Mouse (Mus musculus) ES-Bruce4 (cell line): ENCODE results near the gene Kdm4a. TPM values are rescaled to one million over a fixed set of nuclear protein-coding genes. Genes with fewer than 3 reads are reported as not detected.

Experiments used
- H3K27ac ChIP-seq: 2 replicates; pipeline ENCODE4 v1.5.1; 2012; ENCODE audit warnings: low read length, inconsistent platforms; ENCODE audit not compliant: insufficient read depth
- H3K27me3 ChIP-seq: 2 replicates; pipeline ENCODE4 v1.6.1; 2012; ENCODE audit warnings: mild to moderate bottlenecking, low read length, inconsistent platforms; ENCODE audit not compliant: control insufficient read depth, poor library complexity, insufficient read depth, severe bottlenecking
- H3K36me3 ChIP-seq: 2 replicates; pipeline ENCODE4 v1.6.1; 2012; ENCODE audit warnings: inconsistent platforms, mild to moderate bottlenecking, low read length, moderate library complexity; ENCODE audit not compliant: control insufficient read depth, poor library complexity, insufficient read depth, severe bottlenecking
- H3K4me1 ChIP-seq: one replicate; pipeline ENCODE4 v1.8.1; 2011; ENCODE audit warnings: low read length; ENCODE audit not compliant: control insufficient read depth, insufficient read depth
- H3K4me3 ChIP-seq: 2 replicates; pipeline ENCODE4 v1.5.1; 2011; ENCODE audit warnings: low read depth, mild to moderate bottlenecking, low read length
- H3K9ac ChIP-seq: 2 replicates; pipeline ENCODE4 v1.6.1; 2012; ENCODE audit warnings: low read depth, mild to moderate bottlenecking, inconsistent platforms; ENCODE audit not compliant: poor library complexity, severe bottlenecking
- H3K9me3 ChIP-seq: replicated peaks from 2 replicates; pipeline ENCODE4 v1.6.1; 2012; ENCODE audit warnings: mild to moderate bottlenecking, low read length, inconsistent platforms; ENCODE audit not compliant: control insufficient read depth, poor library complexity, insufficient read depth, severe bottlenecking
- CTCF ChIP-seq: IDR thresholded peaks from one replicate; pipeline ENCODE4 v1.8.1; 2011; ENCODE audit warnings: low read depth, low read length
- EP300 ChIP-seq: IDR thresholded peaks from 2 replicates; pipeline ENCODE4 v1.6.1; 2011; ENCODE audit warnings: low read depth, low read length; ENCODE audit not compliant: insufficient read depth
- POLR2A ChIP-seq: IDR thresholded peaks from one replicate; pipeline ENCODE4 v1.8.1; 2011; ENCODE audit warnings: low read length; ENCODE audit not compliant: insufficient read depth
- polyA plus RNA-seq: library from polyadenylated mRNA; stranded (reverse); fragments of >200 nt; gene quantifications from 2 replicates; pipeline ENCODE4 v1.2.4, GENCODE M21; 2011; ENCODE audit warnings: low read depth; ENCODE audit not compliant: missing spikeins, insufficient read depth, insufficient read length

Gene Kdm4a
- polyA plus RNA-seq, 1 experiment, result 41.8 TPM

- TF ChIP-seq CTCF (no peak), EP300 (0 out of 2 replicates have a peak, but pooled peaks have one; percentile 28)
- no peaks in the 10 kb centered on the region for H3K27me3 ChIP-seq
- H3K27ac ChIP-seq, result no peak overlapping the region
- H3K9me3 ChIP-seq, result no peaks in the 10 kb centered on the region
- peaks cover 2% of the 10 kb centered on the region for H3K4me1 ChIP-seq
- no peak overlapping the region for H3K4me3 ChIP-seq
- no peak overlapping the region for H3K9ac ChIP-seq
- no peaks in the 10 kb centered on the region for H3K36me3 ChIP-seq
These were observed 18.8 kb upstream of the Kdm4a start for GRCm38 (mm10) chr4:118198606-118199005.

DNA sequence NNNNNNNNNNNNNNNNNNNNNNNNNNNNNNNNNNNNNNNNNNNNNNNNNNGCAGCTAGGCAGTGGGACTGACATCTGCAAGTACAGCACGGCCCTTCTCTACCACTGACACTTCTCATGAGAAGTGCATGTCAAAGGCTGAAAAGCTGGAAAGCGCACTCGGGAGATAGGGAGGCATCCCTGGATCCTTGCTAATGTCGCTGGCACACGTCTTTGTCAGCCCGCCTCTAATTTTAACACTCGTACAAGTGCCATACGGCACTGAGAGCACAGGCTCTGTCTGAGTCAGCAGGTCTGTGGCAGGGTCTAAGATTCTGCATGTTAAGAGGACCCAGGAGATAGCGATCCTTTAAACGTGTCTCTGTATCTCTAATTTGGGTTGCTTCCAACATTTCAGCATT, 16.3 kb upstream of the Kdm4a start:
- no peaks in the 10 kb centered on the region for H3K27me3 ChIP-seq
- H3K4me3 ChIP-seq, result no peak overlapping the region
- no peak for TF ChIP-seq EP300
- TF ChIP-seq POLR2A, result no peak
- TF ChIP-seq CTCF, result no peak
- no peak overlapping the region for H3K27ac ChIP-seq
- H3K9me3 ChIP-seq, result no peaks in the 10 kb centered on the region; the same call in 1 of the 2 replicates
- H3K9ac ChIP-seq, result no peak overlapping the region
- no peaks in the 10 kb centered on the region for H3K36me3 ChIP-seq
- H3K4me1 ChIP-seq, result peaks cover 2% of the 10 kb centered on the region

GRCm38 (mm10) chr4:118180301-118181080, 648 bp upstream of the Kdm4a start:
- Histone ChIP-seq H3K9me3 (no peaks in the 10 kb centered on the region), H3K36me3 (peaks cover 11% of the 10 kb centered on the region), H3K4me1 (no peaks in the 10 kb centered on the region), H3K4me3 (peak overlapping the region; percentile 68), H3K27me3 (no peaks in the 10 kb centered on the region), H3K27ac (peak overlapping the region; percentile 92), H3K9ac (peak overlapping the region; percentile 92)
- TF ChIP-seq CTCF (no peak), POLR2A (no peak), EP300 (no peak)

- no peak for TF ChIP-seq EP300
- TF ChIP-seq POLR2A, result no peak
- TF ChIP-seq CTCF, result no peak
- Histone ChIP-seq H3K4me3 (peak overlapping the region; percentile 99), H3K9ac (peak overlapping the region; percentile 74), H3K27ac (peak overlapping the region; percentile 67), H3K36me3 (peaks cover 26% of the 10 kb centered on the region), H3K9me3 (no peaks in the 10 kb centered on the region), H3K27me3 (no peaks in the 10 kb centered on the region), H3K4me1 (no peaks in the 10 kb centered on the region)
These were observed 834 bp downstream of the Kdm4a start for GRCm38 (mm10) chr4:118178952-118179466.

DNA sequence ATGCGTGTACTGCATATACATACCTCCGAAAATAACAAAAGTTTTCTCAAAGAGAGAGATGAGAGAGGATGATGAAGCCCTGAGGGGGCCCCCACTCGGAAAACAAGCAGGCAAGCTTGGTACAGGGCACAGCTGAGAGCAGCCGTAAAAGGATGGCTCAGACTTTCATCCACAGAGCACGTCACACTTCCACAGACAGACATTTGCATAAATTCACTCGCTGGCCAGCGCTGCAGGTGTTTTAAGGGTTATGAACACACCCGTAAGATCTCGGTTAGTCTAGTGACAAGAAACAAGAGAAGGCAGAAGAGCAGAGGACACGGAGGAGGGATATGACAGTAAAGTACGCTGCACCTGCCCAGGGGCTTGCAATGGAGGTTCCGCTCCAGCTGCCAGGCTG, 7.4 kb downstream of the Kdm4a start:
- peaks cover 49% of the 10 kb centered on the region for H3K36me3 ChIP-seq
- TF ChIP-seq POLR2A (no peak), CTCF (no peak), EP300 (no peak)
- H3K4me3 ChIP-seq, result no peak overlapping the region
- H3K27me3 ChIP-seq, result no peaks in the 10 kb centered on the region
- no peak overlapping the region for H3K27ac ChIP-seq
- H3K9me3 ChIP-seq, result no peaks in the 10 kb centered on the region
- H3K9ac ChIP-seq, result no peak overlapping the region
- H3K4me1 ChIP-seq, result no peaks in the 10 kb centered on the region

- no peak overlapping the region; the same call in 1 of the 2 replicates for H3K9ac ChIP-seq
- peaks cover 40% of the 10 kb centered on the region for H3K36me3 ChIP-seq
- no peaks in the 10 kb centered on the region for H3K27me3 ChIP-seq
- no peak for TF ChIP-seq POLR2A
- no peak for TF ChIP-seq EP300
- TF ChIP-seq CTCF, result peak; percentile 69
- no peaks in the 10 kb centered on the region for H3K4me1 ChIP-seq
- H3K4me3 ChIP-seq, result no peak overlapping the region
- no peak overlapping the region for H3K27ac ChIP-seq
- no peaks in the 10 kb centered on the region for H3K9me3 ChIP-seq
These were observed 8.8 kb downstream of the Kdm4a start for GRCm38 (mm10) chr4:118171006-118171405.
